Mouse (Mus musculus) ES-E14 (cell line): Measurements from ENCODE around the gene Gm10198. TPM values are rescaled to one million over a fixed set of nuclear protein-coding genes. Genes with fewer than 3 reads are reported as not detected.

Source experiments
- DNase-seq: peaks from one replicate; pipeline ENCODE4 v3.0.0-alpha.2; 2013; ENCODE audit warnings: low read depth, low spot score
- H3K27ac ChIP-seq: 2 replicates; pipeline ENCODE4 v1.5.1; 2012; ENCODE audit warnings: low read depth, mild to moderate bottlenecking, low read length, moderate library complexity, mixed read lengths; ENCODE audit not compliant: poor library complexity, insufficient read depth, severe bottlenecking
- H3K36me3 ChIP-seq: 2 replicates; pipeline ENCODE4 v1.6.1; 2012; ENCODE audit warnings: mild to moderate bottlenecking, low read length, moderate library complexity, mixed read lengths; ENCODE audit not compliant: control insufficient read depth, poor library complexity, insufficient read depth, severe bottlenecking
- H3K4me1 ChIP-seq, 2 experiments: fragments of 150-350 bp in 1 of 2; sonication (generic) in 1 of 2; 2 replicates each; pipeline ENCODE4 v1.6.1; 2012; ENCODE audit warnings: low read length in 2 of 2, mild to moderate bottlenecking in 1 of 2, mixed read lengths in 1 of 2; ENCODE audit not compliant: control insufficient read depth in 2 of 2, insufficient read depth in 2 of 2, poor library complexity in 1 of 2
- H3K4me3 ChIP-seq, 2 experiments: fragments of 150-350 bp in 1 of 2; sonication (generic) in 1 of 2; 2 replicates each; pipeline ENCODE4 v1.5.1; 2012; ENCODE audit warnings: low read length in 2 of 2, low read depth in 1 of 2, mild to moderate bottlenecking in 1 of 2, mixed read lengths in 1 of 2; ENCODE audit not compliant: insufficient read depth in 1 of 2, poor library complexity in 1 of 2, severe bottlenecking in 1 of 2
- H3K9ac ChIP-seq: 2 replicates; pipeline ENCODE4 v1.6.1; 2012; ENCODE audit warnings: low read depth, mild to moderate bottlenecking, low read length, mixed read lengths; ENCODE audit not compliant: poor library complexity, insufficient read depth, severe bottlenecking
- H3K9me3 ChIP-seq: fragments of 150-350 bp; sonication (generic); 2 replicates; pipeline ENCODE4 v1.6.1; 2012; ENCODE audit warnings: low read depth, mild to moderate bottlenecking, low read length; ENCODE audit not compliant: control insufficient read depth, insufficient read depth
- CHD2 ChIP-seq: IDR thresholded peaks from 2 replicates; pipeline ENCODE4 v1.6.1; 2014; ENCODE audit warnings: mild to moderate bottlenecking, low read depth, low read length, inconsistent platforms
- HCFC1 ChIP-seq: IDR thresholded peaks from 2 replicates; pipeline ENCODE4 v1.6.1; 2012; ENCODE audit warnings: low read length, inconsistent platforms, borderline replicate concordance; ENCODE audit not compliant: insufficient read depth
- MAFK ChIP-seq: IDR thresholded peaks from 2 replicates; pipeline ENCODE4 v1.6.1; 2014; ENCODE audit warnings: mild to moderate bottlenecking, low read depth, low read length, inconsistent platforms; ENCODE audit not compliant: insufficient read depth
- ZC3H11A ChIP-seq: IDR thresholded peaks from 2 replicates; pipeline ENCODE4 v1.6.1; 2012; ENCODE audit warnings: low read depth, mild to moderate bottlenecking, inconsistent platforms, low read length, borderline replicate concordance
- ZNF384 ChIP-seq: IDR thresholded peaks from 2 replicates; pipeline ENCODE4 v1.6.1; 2012; ENCODE audit warnings: low read depth, low read length, inconsistent platforms
- in situ Hi-C, 2 experiments: fragments of 600-800 bp; cut with MboI; formaldehyde crosslinking; loops; one replicate each; pipeline ENCODE4 v1.15.1; 2025; ENCODE audit warnings: low sequenced_read_pairs in 2 of 2, inconsistent platforms in 1 of 2; ENCODE audit not compliant: unreplicated experiment in 2 of 2
- total RNA-seq: library from RNA; depleted of rRNA; stranded (reverse); fragments of 300-350 nt; gene quantifications from 2 replicates; pipeline ENCODE4 v1.2.3, GENCODE M21; 2012; rRNA removed

The Gm10198 gene
- total RNA-seq, 1 experiment = not detected

DNA sequence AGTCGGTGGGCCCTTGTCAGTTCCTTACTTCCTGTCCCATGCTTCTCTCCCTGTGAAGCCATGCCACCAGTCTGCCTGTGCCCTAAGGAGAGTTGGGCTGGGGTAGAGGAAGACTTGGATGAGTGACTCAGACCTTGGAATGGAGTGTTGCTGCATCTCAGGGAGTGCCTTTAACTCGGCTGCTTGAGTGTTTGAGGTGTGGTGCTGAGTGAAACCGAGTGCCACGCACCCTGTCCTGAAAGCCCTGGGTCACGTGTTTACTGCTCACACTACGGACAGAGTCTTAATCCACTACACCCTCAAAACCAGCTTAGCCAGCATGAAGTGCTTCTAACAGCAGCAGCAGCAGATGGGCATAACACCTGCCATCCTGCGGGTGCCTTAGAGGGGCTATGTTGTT lies 30.5 kb downstream of the Gm10198 start:
- Histone ChIP-seq H3K36me3 (no peaks in the 10 kb centered on the region), H3K9ac (no peak overlapping the region), H3K4me3 (no peak overlapping the region), H3K9me3 (no peaks in the 10 kb centered on the region), H3K27ac (no peak overlapping the region), H3K4me1 (0 out of 4 replicates have a peak, but pooled peaks cover 0 to 1% of the 10 kb centered on the region in 2 experiments)
- DNase-seq = no peak
- in situ Hi-C loops = no loop called here
- TF ChIP-seq MAFK = no peak
- TF ChIP-seq ZC3H11A = no peak
- no peak for TF ChIP-seq CHD2
- TF ChIP-seq HCFC1 = no peak
- no peak for TF ChIP-seq ZNF384

DNA sequence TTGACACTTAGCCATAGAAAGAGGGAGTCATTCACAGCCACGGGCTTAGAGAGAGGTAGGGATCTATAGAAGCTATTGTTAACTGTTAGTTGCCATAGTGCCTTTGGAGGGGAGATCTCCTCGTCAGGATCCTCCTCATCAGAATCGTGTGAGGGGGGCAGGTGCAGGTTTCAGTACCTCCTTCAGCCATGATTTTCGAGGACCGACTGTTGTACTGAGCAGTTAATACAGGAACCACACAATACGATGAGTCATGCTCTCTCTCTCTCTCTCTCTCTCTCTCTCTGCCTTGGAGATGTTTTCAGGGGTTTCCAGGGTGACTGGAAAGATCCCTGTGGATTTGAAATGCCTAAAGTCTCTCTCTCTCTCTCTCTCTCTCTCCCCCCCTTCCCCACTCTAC lies 31.5 kb downstream of the Gm10198 start:
- Histone ChIP-seq H3K9ac (no peak overlapping the region), H3K27ac (no peak overlapping the region), H3K36me3 (no peaks in the 10 kb centered on the region), H3K4me3 (no peak overlapping the region), H3K4me1 (0 out of 4 replicates have a peak, but pooled peaks cover 0 to 1% of the 10 kb centered on the region in 2 experiments), H3K9me3 (no peaks in the 10 kb centered on the region)
- TF ChIP-seq CHD2 = no peak
- TF ChIP-seq MAFK = 0 out of 2 replicates have a peak, but pooled peaks have one; percentile 33
- no peak for DNase-seq
- in situ Hi-C loops = no loop called here

DNA sequence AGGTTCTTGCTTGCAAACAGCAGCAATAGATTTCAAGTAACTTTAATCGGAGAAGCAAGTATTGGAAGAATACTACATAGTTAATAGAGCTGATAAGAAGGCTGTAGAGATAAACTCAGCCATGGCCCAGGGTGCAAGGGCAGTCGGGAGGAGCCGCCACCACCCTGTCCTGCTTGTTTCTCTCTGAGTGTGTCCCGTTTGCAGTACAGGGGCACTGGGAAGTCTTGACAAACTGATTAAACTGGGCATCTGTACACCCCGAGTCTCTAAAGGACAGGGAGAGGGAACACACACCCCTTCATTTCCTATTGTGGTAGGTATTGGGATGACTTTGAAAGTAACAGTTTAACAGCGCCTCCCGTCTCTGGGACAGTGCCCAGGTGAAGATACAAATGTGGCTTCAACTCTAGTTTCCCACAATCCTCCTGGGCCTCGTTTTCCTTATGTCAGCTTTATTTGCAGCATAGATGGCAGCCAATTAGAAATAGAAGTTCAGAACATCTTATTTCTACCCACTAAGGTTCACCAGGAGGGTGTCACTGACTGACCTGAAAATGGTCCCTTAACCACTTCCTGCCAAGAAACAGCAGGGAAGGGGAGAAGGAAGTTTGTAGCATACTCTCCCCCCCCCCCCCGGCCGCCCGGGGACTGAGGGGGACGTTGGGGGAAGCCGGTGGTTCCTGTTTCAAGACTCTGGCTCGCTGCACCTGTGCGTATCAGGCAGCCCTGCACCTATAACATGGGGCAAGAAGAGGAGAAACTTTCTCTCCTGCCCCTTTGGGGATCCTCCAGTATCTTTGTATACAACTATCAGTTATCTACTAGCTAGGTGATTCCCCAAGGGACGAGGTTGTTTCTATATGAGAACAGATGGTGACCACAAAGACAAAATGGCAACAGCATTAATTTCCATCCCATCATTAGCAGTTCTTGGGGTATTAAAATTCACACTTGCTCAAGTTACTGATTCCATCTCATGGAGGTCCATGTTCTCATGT lies 41.9 kb downstream of the Gm10198 start:
- Histone ChIP-seq H3K4me3 (no peak overlapping the region), H3K4me1 (no peaks in the 10 kb centered on the region), H3K9me3 (no peaks in the 10 kb centered on the region; the same call in 1 of the 2 replicates), H3K9ac (no peak overlapping the region), H3K36me3 (no peaks in the 10 kb centered on the region), H3K27ac (no peak overlapping the region)
- TF ChIP-seq HCFC1 (no peak), ZC3H11A (no peak), ZNF384 (no peak), MAFK (no peak), CHD2 (no peak)
- DNase-seq = no peak
- in situ Hi-C loops = no loop called here

DNA sequence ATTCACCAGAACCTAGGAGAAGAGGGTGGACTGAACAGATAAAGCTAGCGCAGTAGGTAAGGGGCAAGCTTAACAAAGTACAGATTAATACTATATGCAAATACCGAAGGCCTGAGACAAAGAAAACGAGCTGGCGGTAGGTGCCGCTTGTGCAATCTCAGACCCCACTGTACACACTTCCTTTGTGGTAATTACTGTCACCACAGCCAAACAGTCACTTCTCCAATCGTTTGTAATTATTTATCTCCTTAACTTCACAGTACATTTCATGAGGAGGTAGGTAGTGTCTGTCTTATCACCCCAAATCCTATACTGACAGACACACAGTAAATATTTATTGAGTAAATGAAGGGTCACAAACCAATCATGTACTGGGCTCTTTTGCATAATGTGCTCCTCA lies 47.7 kb downstream of the Gm10198 start:
- Histone ChIP-seq H3K9me3 (no peaks in the 10 kb centered on the region; the same call in 1 of the 2 replicates), H3K4me1 (no peaks in the 10 kb centered on the region), H3K36me3 (no peaks in the 10 kb centered on the region), H3K9ac (no peak overlapping the region), H3K4me3 (no peak overlapping the region), H3K27ac (no peak overlapping the region)
- in situ Hi-C loops = no loop called here
- DNase-seq = no peak
- TF ChIP-seq CHD2 = no peak
- TF ChIP-seq ZNF384 = no peak
- no peak for TF ChIP-seq MAFK
- TF ChIP-seq HCFC1 = no peak
- no peak for TF ChIP-seq ZC3H11A

Other genes with a start within 250 kb of the Gm10198 start
- 53.2 and 74.6 TPM in 2 replicates for gene Gpbp1, start 102.7 kb upstream of the Gm10198 start, total RNA-seq
- gene Gm49496, start 42.8 kb upstream of the Gm10198 start, total RNA-seq = 0.22 TPM in 1 of 2 replicates, not detected in the other
- 16.5 and 18.6 TPM in 2 replicates for gene Mier3, start 88.2 kb downstream of the Gm10198 start, total RNA-seq
- 17.1 and 19.2 TPM in 2 replicates for gene Map3k1, start 216.2 kb downstream of the Gm10198 start, total RNA-seq